Mouse (Mus musculus) midbrain, embryonic 10.5 days (tissue): ENCODE measurements around the gene Btbd8. TPM values are rescaled to one million over a fixed set of nuclear protein-coding genes. Genes with fewer than 3 reads are reported as not detected.

Source experiments
- DNase-seq: peaks from one replicate; pipeline ENCODE4 v3.0.0-alpha.2; 2017; ENCODE audit warnings: low spot score
- H3K27ac ChIP-seq: fragments of 300-500 bp; sonication (generic); replicated peaks from 2 replicates; pipeline ENCODE4 v1.5.1; 2016; ENCODE audit warnings: mild to moderate bottlenecking
- H3K27me3 ChIP-seq: fragments of 300-500 bp; sonication (generic); 2 replicates; pipeline ENCODE4 v1.6.1; 2016; ENCODE audit warnings: low read depth, mild to moderate bottlenecking; ENCODE audit not compliant: poor library complexity, severe bottlenecking
- H3K36me3 ChIP-seq: fragments of 300-500 bp; sonication (generic); 2 replicates; pipeline ENCODE4 v1.6.1; 2016; ENCODE audit warnings: mild to moderate bottlenecking, moderate library complexity
- H3K4me1 ChIP-seq: fragments of 300-500 bp; sonication (generic); 2 replicates; pipeline ENCODE4 v1.6.1; 2016
- H3K4me3 ChIP-seq: fragments of 300-500 bp; sonication (generic); 2 replicates; pipeline ENCODE4 v1.5.1; 2016; ENCODE audit warnings: mild to moderate bottlenecking, moderate library complexity
- H3K9me3 ChIP-seq: fragments of 300-500 bp; sonication (generic); replicated peaks from 2 replicates; pipeline ENCODE4 v1.6.1; 2016; ENCODE audit warnings: mild to moderate bottlenecking
- WGBS: fragments of 180-500 bp; shearing (Covaris S2); methylation state at CpG from one replicate; pipeline ENCODE4 v1.1.7; 2016; 5-methylcytosine and 5-hydroxymethylcytosine counted together
- polyA plus RNA-seq: library from polyadenylated mRNA; unstranded; fragments of >200 nt; fragmentation: Nextera tagmentation; extraction: Ambion mirVana; gene quantifications from 2 replicates; pipeline ENCODE4 v1.2.1, GENCODE M21; 2016

The Btbd8 gene
- polyA plus RNA-seq, 1 experiment from 2014 or later: 4.6 TPM

GRCm38 (mm10) chr5:107545927-107546326 is 108.1 kb downstream of the Btbd8 start:
- 89% methylated on average over 4 of the region's 4 CpGs for WGBS
- peaks cover 4% of the 10 kb centered on the region; the same call in 1 of the 2 replicates for H3K4me1 ChIP-seq
- no peak overlapping the region for H3K27ac ChIP-seq
- no peak overlapping the region for H3K4me3 ChIP-seq
- no peaks in the 10 kb centered on the region for H3K9me3 ChIP-seq
- no peaks in the 10 kb centered on the region for H3K27me3 ChIP-seq
- H3K36me3 ChIP-seq: peaks cover 11% of the 10 kb centered on the region
- DNase-seq: no peak

DNA sequence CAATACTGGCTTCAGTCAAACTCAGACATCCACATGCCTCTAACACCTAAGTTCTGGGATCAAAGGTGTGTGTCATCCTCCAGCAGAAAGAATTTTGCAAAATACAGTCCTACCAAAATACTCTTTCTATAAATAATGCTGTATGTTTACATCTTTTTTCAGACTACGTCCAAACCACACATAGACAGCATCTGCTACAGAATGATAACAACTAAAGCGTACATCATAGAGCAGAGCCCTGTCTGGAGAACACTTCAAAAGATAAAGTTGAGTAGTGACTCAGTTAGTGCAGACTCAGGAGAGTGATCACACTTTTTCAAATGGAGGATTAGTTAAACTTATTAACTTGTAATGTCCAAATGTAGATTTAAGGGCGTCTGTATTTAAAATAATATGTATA is 110.2 kb downstream of the Btbd8 start:
- no peak for DNase-seq
- Histone ChIP-seq H3K27ac (no peak overlapping the region), H3K9me3 (no peaks in the 10 kb centered on the region), H3K36me3 (peaks cover 20% of the 10 kb centered on the region), H3K4me1 (no peaks in the 10 kb centered on the region), H3K27me3 (no peaks in the 10 kb centered on the region), H3K4me3 (no peak overlapping the region)
- WGBS: 91% methylated on average over 3 of the region's 3 CpGs

- H3K36me3 ChIP-seq: peaks cover 20% of the 10 kb centered on the region
- WGBS: 92% methylated on average over 3 of the region's 3 CpGs
- no peak overlapping the region for H3K4me3 ChIP-seq
- no peak for DNase-seq
- no peaks in the 10 kb centered on the region for H3K9me3 ChIP-seq
- no peaks in the 10 kb centered on the region for H3K4me1 ChIP-seq
- no peaks in the 10 kb centered on the region for H3K27me3 ChIP-seq
- H3K27ac ChIP-seq: no peak overlapping the region
These were observed 110.6 kb downstream of the Btbd8 start for GRCm38 (mm10) chr5:107548444-107548843.

DNA sequence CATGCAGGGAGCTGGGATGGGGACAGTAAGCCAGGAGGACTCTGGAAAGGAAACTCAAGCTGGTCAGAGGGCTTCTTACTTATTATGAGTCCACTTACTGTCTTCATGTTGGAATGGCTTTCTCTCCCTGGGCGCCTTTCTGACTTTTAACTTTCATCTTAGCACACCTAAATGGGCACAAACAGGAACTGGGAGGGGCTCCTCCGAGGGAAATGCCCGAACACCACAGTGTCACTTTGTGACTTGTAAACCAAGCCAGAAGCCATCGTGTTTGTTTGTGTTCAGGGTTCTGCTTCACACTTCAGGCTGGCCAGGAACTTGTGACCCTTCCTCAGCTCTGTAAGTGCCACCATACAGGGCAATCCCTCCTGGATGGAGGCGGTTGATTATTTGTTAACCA is 116.5 kb downstream of the Btbd8 start:
- Histone ChIP-seq H3K27me3 (no peaks in the 10 kb centered on the region), H3K4me3 (no peak overlapping the region), H3K27ac (no peak overlapping the region), H3K4me1 (no peaks in the 10 kb centered on the region), H3K9me3 (no peaks in the 10 kb centered on the region), H3K36me3 (peaks cover 33% of the 10 kb centered on the region)
- WGBS: 87% methylated on average over 5 of the region's 5 CpGs
- no peak for DNase-seq

DNA sequence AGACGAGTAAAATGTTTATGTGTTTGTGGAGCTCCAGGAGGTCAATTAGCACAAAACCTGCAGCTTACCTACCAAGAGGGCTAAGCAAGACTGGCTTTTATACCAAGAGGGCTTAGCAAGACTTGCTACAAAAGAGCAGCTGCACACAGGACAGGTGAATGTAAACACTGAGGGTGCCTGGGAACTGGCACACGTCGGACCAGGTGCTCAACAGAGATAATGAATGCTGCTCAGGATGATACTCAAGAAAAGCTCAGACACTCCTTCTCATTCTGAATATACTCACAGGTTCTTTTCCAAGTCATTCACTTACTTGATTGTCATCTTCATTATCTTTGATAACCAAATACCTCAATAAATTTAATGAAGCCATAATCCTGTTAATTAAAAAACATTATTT is 119.2 kb downstream of the Btbd8 start:
- Histone ChIP-seq H3K27ac (no peak overlapping the region), H3K4me3 (no peak overlapping the region), H3K4me1 (peaks cover 4% of the 10 kb centered on the region; the same call in 1 of the 2 replicates), H3K9me3 (no peaks in the 10 kb centered on the region), H3K36me3 (peaks cover 45% of the 10 kb centered on the region), H3K27me3 (no peaks in the 10 kb centered on the region)
- 92% methylated on average over 3 of the region's 3 CpGs for WGBS
- no peak for DNase-seq

Other genes with a start within 250 kb of the Btbd8 start
- gene Tgfbr3, start 148.4 kb upstream of the Btbd8 start, polyA plus RNA-seq: 7.2 and 7.4 TPM in 2 replicates
- gene Brdt, start 106.8 kb upstream of the Btbd8 start, polyA plus RNA-seq: 1.2 and 1.8 TPM in 2 replicates
- gene Ephx4, start 35.3 kb upstream of the Btbd8 start, polyA plus RNA-seq: 0.57 and 0.99 TPM in 2 replicates
- not detected in 2 replicates for gene Lpcat2b, start 6.4 kb upstream of the Btbd8 start, polyA plus RNA-seq
- gene Gm42669, start 69.6 kb downstream of the Btbd8 start, polyA plus RNA-seq: 0.15 and 0.26 TPM in 2 replicates
- gene 1700028K03Rik, start 96.7 kb downstream of the Btbd8 start, polyA plus RNA-seq: 0.04 and 0.20 TPM in 2 replicates
- 15.9 and 18.9 TPM in 2 replicates for gene Rpap2, start 159.4 kb downstream of the Btbd8 start, polyA plus RNA-seq
- gene Glmn, start 159.9 kb downstream of the Btbd8 start, polyA plus RNA-seq: 29.8 and 31.1 TPM in 2 replicates